Mouse (Mus musculus) megakaryocyte, embryonic 14.5 days (primary cell): ENCODE results near the gene Zfp639.

Experiments used
- FLI1 ChIP-seq: IDR thresholded peaks from 2 replicates; pipeline ENCODE4 v1.6.1; 2012; ENCODE audit warnings: low read length, inconsistent platforms, mixed read lengths
- GATA1 ChIP-seq: IDR thresholded peaks from 3 replicates; pipeline ENCODE4 v1.6.1; 2012; ENCODE audit warnings: mixed read lengths, low read length, inconsistent platforms, borderline replicate concordance

DNA sequence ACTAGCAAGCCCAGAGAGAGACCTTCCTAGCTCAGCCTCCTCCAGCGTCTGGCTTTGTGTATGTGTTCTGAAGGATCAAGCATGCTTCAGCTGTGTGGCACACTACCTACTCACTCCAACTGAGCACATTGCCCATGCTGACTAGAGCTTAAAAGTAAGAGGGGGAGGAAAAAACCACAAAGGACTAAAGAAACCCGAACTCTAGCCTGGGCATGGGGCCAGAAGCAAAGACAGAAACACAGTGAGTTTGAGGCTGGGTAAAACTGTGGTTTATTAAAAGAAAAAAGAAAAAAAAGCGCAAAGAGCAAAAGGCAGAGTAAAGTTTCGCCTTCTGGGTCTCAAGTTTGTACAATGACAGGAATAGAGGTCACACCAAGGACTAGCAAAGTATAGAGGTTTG lies 23.5 kb upstream of the Zfp639 start:
- no peak for TF ChIP-seq GATA1
- no peak for TF ChIP-seq FLI1
